22 mouse cellular contexts compared by ENCODE assay signal in the genomic region with DNA sequence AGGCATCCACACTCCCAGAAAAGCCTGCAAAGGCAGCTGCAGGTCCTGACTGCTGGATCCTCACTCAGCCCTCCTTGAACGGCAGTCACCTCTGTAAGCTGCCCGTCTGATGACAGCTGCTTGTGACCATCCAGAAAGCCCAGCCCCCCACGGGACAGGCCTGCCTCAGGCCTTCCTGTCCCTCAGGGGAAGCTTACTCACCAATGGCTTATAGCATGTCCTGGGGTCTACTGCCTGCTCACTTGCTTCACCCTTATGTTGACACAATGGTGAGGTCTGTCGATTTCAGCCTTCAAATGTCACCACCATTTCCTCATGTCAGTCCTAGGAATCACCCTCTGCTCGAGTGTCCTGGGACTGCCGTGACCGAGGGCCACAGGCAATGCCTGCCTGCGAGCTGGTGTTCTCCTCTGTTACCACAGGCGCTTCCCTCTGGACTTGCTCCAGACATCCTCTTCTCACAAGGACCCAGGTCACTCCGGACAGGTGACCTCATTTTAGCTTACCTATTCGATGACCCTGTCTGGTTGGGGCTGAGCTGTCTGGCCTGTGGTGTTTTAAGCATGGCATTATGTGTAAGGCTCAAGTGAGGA. TPM values are rescaled to one million over a fixed set of nuclear protein-coding genes. Genes with fewer than 3 reads are reported as not detected.
DNase-seq lines count a peak whose midpoint lies in the region; ATAC-seq and TF ChIP-seq lines count a peak whose summit lies in the region.
"Had no signal": no experiment of that assay in that cellular context is flagged by ENCODE, and none has a peak within 500 bp of the region (broad histone marks: within the 10 kb centered on the region; RNA-seq: fewer than 3 reads in every experiment).

No protein-coding gene starts in this region.

- 0 out of 2 replicates have a peak, but pooled peaks cover 3% of the 10 kb centered on the region for H3K9me3 ChIP-seq in heart, embryonic 11.5 days (replicated peaks; ENCODE audit: control insufficient read depth, low read length)
- H3K9me3 ChIP-seq in limb, embryonic 13.5 days = no peaks in the 10 kb centered on the region
- no peaks in the 10 kb centered on the region for H3K9me3 ChIP-seq in limb, embryonic 10.5 days (replicated peaks)
- H3K9me3 ChIP-seq: forebrain, embryonic 13.5 days; hindbrain, embryonic 15.5 days had no signal

- no peak overlapping the region for H3K4me3 ChIP-seq in heart, embryonic 11.5 days (ENCODE audit: low read depth, low read length)
- no peak overlapping the region for H3K4me3 ChIP-seq in limb, embryonic 13.5 days
- no peak overlapping the region for H3K4me3 ChIP-seq in limb, embryonic 10.5 days
- H3K4me3 ChIP-seq in bone marrow, adult 2 months (replicated peaks; ENCODE audit: control insufficient read depth, low read depth, low read length) = no peak overlapping the region
- H3K4me3 ChIP-seq: forebrain, embryonic 13.5 days; heart, embryonic 13.5 days; hindbrain, embryonic 15.5 days had no signal

- TF ChIP-seq CTCF in bone marrow, adult 2 months (IDR thresholded peaks at IDR 0.05; ENCODE audit: control insufficient read depth, insufficient read depth, low read length) = no peak

- no peaks in the 10 kb centered on the region for H3K36me3 ChIP-seq in heart, embryonic 11.5 days (ENCODE audit: control insufficient read depth, insufficient read depth, low read length)
- H3K36me3 ChIP-seq in limb, embryonic 13.5 days = no peaks in the 10 kb centered on the region
- H3K36me3 ChIP-seq in limb, embryonic 10.5 days = no peaks in the 10 kb centered on the region
- H3K36me3 ChIP-seq: heart, embryonic 13.5 days; hindbrain, embryonic 15.5 days had no signal

- ATAC-seq in heart, embryonic 11.5 days (replicated peaks; ENCODE audit: insufficient number of reproducible peaks, low FRiP score, low TSS enrichment) = no peak
- 0 out of 2 replicates have a peak, but pooled peaks have one; percentile 24 for ATAC-seq in limb, embryonic 13.5 days (ENCODE audit: low FRiP score, low read depth)
- ATAC-seq in megakaryocyte progenitor cell, adult 5-6 weeks (replicated peaks; ENCODE audit: poor library complexity) = peak; percentile 68
- ATAC-seq: forebrain, embryonic 13.5 days; forebrain, postnatal 0 days; intestine, embryonic 16.5 days had no signal

- H3K9ac ChIP-seq in heart, embryonic 11.5 days (ENCODE audit: low read depth, low read length) = no peak overlapping the region
- H3K9ac ChIP-seq in limb, embryonic 13.5 days = no peak overlapping the region
- H3K9ac ChIP-seq: forebrain, embryonic 13.5 days; forebrain, postnatal 0 days; heart, embryonic 13.5 days; hindbrain, embryonic 15.5 days had no signal

- peak; percentile 72 for DNase-seq in heart, adult 11 months
- DNase-seq in limb, embryonic 10.5 days (ENCODE audit: low spot score) = no peak
- no peak for DNase-seq in gastrocnemius, postnatal 36 days
- no peak for DNase-seq in thymus, postnatal 36 days
- DNase-seq: adrenal gland, adult 2 months; adrenal gland, postnatal 25 days; cerebellum, adult 2 months; cerebellum, postnatal 10 days; forebrain, postnatal 0 days; gastrocnemius, postnatal 14 days; heart, adult 18-20 months had no signal

- intact Hi-C loops in gastrocnemius, postnatal 36 days (cut with DNase I) = no loop called here

- 61% methylated on average over 11 of the region's 11 CpGs for WGBS in heart, embryonic 11.5 days (ENCODE audit: insufficient replicate concordance)
- 75% methylated on average over 11 of the region's 11 CpGs for WGBS in limb, embryonic 13.5 days
- WGBS in limb, embryonic 10.5 days = 76% methylated on average over 11 of the region's 11 CpGs
- WGBS in bone marrow, adult 2 months = 49% methylated on average over 11 of the region's 11 CpGs

- H3K27me3 ChIP-seq in heart, embryonic 11.5 days (ENCODE audit: control insufficient read depth, insufficient read depth, low read length) = peaks cover 2% of the 10 kb centered on the region
- no peaks in the 10 kb centered on the region for H3K27me3 ChIP-seq in limb, embryonic 13.5 days
- no peaks in the 10 kb centered on the region for H3K27me3 ChIP-seq in limb, embryonic 10.5 days (ENCODE audit: low read depth, poor library complexity, severe bottlenecking)
- H3K27me3 ChIP-seq: forebrain, embryonic 13.5 days; hindbrain, embryonic 15.5 days had no signal

- no peak overlapping the region for H3K27ac ChIP-seq in heart, embryonic 11.5 days (ENCODE audit: low read depth, low read length)
- no peak overlapping the region for H3K27ac ChIP-seq in limb, embryonic 13.5 days
- no peak overlapping the region for H3K27ac ChIP-seq in limb, embryonic 10.5 days
- H3K27ac ChIP-seq in bone marrow, adult 2 months (ENCODE audit: control insufficient read depth, insufficient read depth, low read depth, low read length, poor library complexity) = peak overlapping the region; percentile 35
- H3K27ac ChIP-seq: forebrain, embryonic 13.5 days; heart, embryonic 13.5 days; hindbrain, embryonic 15.5 days had no signal

- H3K4me2 ChIP-seq in heart, embryonic 11.5 days = no peak overlapping the region
- H3K4me2 ChIP-seq in limb, embryonic 13.5 days (replicated peaks) = no peak overlapping the region
- H3K4me2 ChIP-seq: forebrain, embryonic 13.5 days; heart, embryonic 13.5 days; hindbrain, embryonic 15.5 days had no signal

- no peaks in the 10 kb centered on the region for H3K4me1 ChIP-seq in heart, embryonic 11.5 days (ENCODE audit: control insufficient read depth, insufficient read depth, low read length)
- H3K4me1 ChIP-seq in limb, embryonic 13.5 days = peaks cover 11% of the 10 kb centered on the region; the same call in 1 of the 2 replicates
- no peaks in the 10 kb centered on the region for H3K4me1 ChIP-seq in limb, embryonic 10.5 days
- H3K4me1 ChIP-seq in bone marrow, adult 2 months (ENCODE audit: control insufficient read depth, insufficient read depth, low read length) = peaks cover 4% of the 10 kb centered on the region
- H3K4me1 ChIP-seq: forebrain, embryonic 13.5 days; hindbrain, embryonic 15.5 days had no signal

- TF ChIP-seq POLR2A in bone marrow, adult 2 months (IDR thresholded peaks at IDR 0.05; ENCODE audit: borderline replicate concordance, control insufficient read depth, low read depth, low read length) = no peak

RNA-seq across cellular contexts. Expression of a gene that starts 13.7 kb away (rescaled TPM):
- 6.2 and 8.3 TPM in 2 replicates for polyA plus RNA-seq in heart, embryonic 11.5 days (2014; fragmentation: Nextera tagmentation; extraction: Ambion mirVana)
- 37.0 and 41.7 TPM in 2 replicates for polyA plus RNA-seq in limb, embryonic 13.5 days (2015; fragmentation: Nextera tagmentation; extraction: Ambion mirVana)
- polyA plus RNA-seq in limb, embryonic 10.5 days (2016; fragmentation: Nextera tagmentation; extraction: Ambion mirVana) = 19.4 and 29.1 TPM in 2 replicates
- polyA plus RNA-seq in bone marrow, adult 2 months (2011; ENCODE audit: insufficient read depth, insufficient read length, low replicate concordance, missing spikeins) = 13.9 and 41.9 TPM in 2 replicates
- 7.0 and 9.1 TPM in 2 replicates for total RNA-seq in megakaryocyte progenitor cell, adult 5-6 weeks (2015)
- total RNA-seq in megakaryocyte progenitor cell, adult 5-6 weeks (2017) = 2.6 and 8.7 TPM in 2 replicates
- total RNA-seq in gastrocnemius, postnatal 36 days (2021) = 1 to 10 TPM; 2.7 TPM

RNA-seq across cellular contexts. Expression of a gene that starts 17.3 kb away (rescaled TPM):
- polyA plus RNA-seq in heart, embryonic 11.5 days (2014; fragmentation: Nextera tagmentation; extraction: Ambion mirVana) = 0.73 and 1.0 TPM in 2 replicates
- 5.9 and 6.0 TPM in 2 replicates for polyA plus RNA-seq in limb, embryonic 13.5 days (2015; fragmentation: Nextera tagmentation; extraction: Ambion mirVana)
- polyA plus RNA-seq in limb, embryonic 10.5 days (2016; fragmentation: Nextera tagmentation; extraction: Ambion mirVana) = 2.3 and 4.7 TPM in 2 replicates
- 13.1 and 15.2 TPM in 2 replicates for polyA plus RNA-seq in bone marrow, adult 2 months (2011; ENCODE audit: insufficient read depth, insufficient read length, low replicate concordance, missing spikeins)
- 0.79 and 1.4 TPM in 2 replicates for total RNA-seq in megakaryocyte progenitor cell, adult 5-6 weeks (2015)
- 1.4 and 3.5 TPM in 2 replicates for total RNA-seq in megakaryocyte progenitor cell, adult 5-6 weeks (2017)
- total RNA-seq in gastrocnemius, postnatal 36 days (2021) = 1 to 10 TPM in 1 of 2 experiments, under 1 TPM in 1; 0.94 to 1.5 TPM
- total RNA-seq: hematopoietic stem cell, adult 5-6 weeks had no signal

RNA-seq across cellular contexts. Expression of a gene that starts 21.3 kb away (rescaled TPM):
- 8.3 and 8.6 TPM in 2 replicates for polyA plus RNA-seq in heart, embryonic 11.5 days (2014; fragmentation: Nextera tagmentation; extraction: Ambion mirVana)
- polyA plus RNA-seq in limb, embryonic 13.5 days (2015; fragmentation: Nextera tagmentation; extraction: Ambion mirVana) = 2.6 and 3.6 TPM in 2 replicates
- 1.8 and 2.8 TPM in 2 replicates for polyA plus RNA-seq in limb, embryonic 10.5 days (2016; fragmentation: Nextera tagmentation; extraction: Ambion mirVana)
- polyA plus RNA-seq in bone marrow, adult 2 months (2011; ENCODE audit: insufficient read depth, insufficient read length, low replicate concordance, missing spikeins) = 50.4 and 84.3 TPM in 2 replicates
- 0.76 TPM in 1 of 2 replicates, not detected in the other for total RNA-seq in megakaryocyte progenitor cell, adult 5-6 weeks (2015)
- 0.25 TPM in 1 of 2 replicates, not detected in the other for total RNA-seq in megakaryocyte progenitor cell, adult 5-6 weeks (2017)
- total RNA-seq in gastrocnemius, postnatal 36 days (2021) = not detected
- total RNA-seq: adrenal gland, adult 2 months; adrenal gland, postnatal 25 days; ES-E14; gastrocnemius, adult 18-20 months; gastrocnemius, postnatal 14 days had no signal

RNA-seq across cellular contexts. Expression of a gene that starts 53.0 kb away (rescaled TPM):
- 1.2 and 1.4 TPM in 2 replicates for polyA plus RNA-seq in heart, embryonic 11.5 days (2014; fragmentation: Nextera tagmentation; extraction: Ambion mirVana)
- polyA plus RNA-seq in limb, embryonic 13.5 days (2015; fragmentation: Nextera tagmentation; extraction: Ambion mirVana) = 5.5 and 6.0 TPM in 2 replicates
- 1.1 and 1.7 TPM in 2 replicates for polyA plus RNA-seq in limb, embryonic 10.5 days (2016; fragmentation: Nextera tagmentation; extraction: Ambion mirVana)
- not detected in 2 replicates for polyA plus RNA-seq in bone marrow, adult 2 months (2011; ENCODE audit: insufficient read depth, insufficient read length, low replicate concordance, missing spikeins)
- total RNA-seq in megakaryocyte progenitor cell, adult 5-6 weeks (2015) = not detected in 2 replicates
- total RNA-seq in megakaryocyte progenitor cell, adult 5-6 weeks (2017) = not detected in 2 replicates
- total RNA-seq in gastrocnemius, postnatal 36 days (2021) = 10 to 100 TPM in 1 of 2 experiments, 1 to 10 TPM in 1; 8.7 to 11.1 TPM
- total RNA-seq: adrenal gland, postnatal 25 days; hematopoietic stem cell, adult 5-6 weeks had no signal
